Mouse (Mus musculus) erythroblast, embryonic 14.5 days (primary cell): Measurements from ENCODE around the gene Fbxw9.

Source experiments
- GATA1 ChIP-seq: IDR thresholded peaks from 2 replicates; pipeline ENCODE4 v1.6.1; 2012; ENCODE audit warnings: low read length, inconsistent platforms, mixed read lengths
- TAL1 ChIP-seq: IDR thresholded peaks from 3 replicates; pipeline ENCODE4 v1.6.1; 2012; ENCODE audit warnings: low read length, inconsistent platforms, mixed read lengths

DNA sequence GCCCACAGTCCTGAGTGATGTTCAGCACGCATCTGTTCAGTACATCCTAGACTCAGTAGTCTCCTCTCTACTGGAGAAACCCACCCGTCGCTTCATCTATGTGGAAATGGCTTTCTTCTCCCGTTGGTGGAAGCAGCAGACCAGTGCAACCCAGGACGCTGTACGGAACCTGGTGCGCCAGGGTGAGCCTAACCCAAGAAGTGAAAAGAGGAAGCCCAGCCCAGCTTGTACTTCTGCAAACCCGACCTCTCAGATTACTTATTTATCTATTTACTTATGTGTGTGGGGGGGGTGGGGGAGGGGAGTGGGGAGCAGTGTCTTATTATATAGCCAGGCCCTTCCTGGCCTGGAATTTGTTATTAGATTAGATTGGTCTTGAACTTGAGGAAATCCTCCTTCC lies 24.8 kb downstream of the Fbxw9 start:
- TF ChIP-seq TAL1 (no peak), GATA1 (no peak)
